Mouse (Mus musculus): ENCODE data around the gene Tmem50a. TPM values are rescaled to one million over a fixed set of nuclear protein-coding genes. Genes with fewer than 3 reads are reported as not detected.

The Tmem50a gene
- 100 to 1,000 TPM; 115 to 119 TPM for total RNA-seq (2021)

- peak; percentile 90 to 93 for DNase-seq (ENCODE audit: low spot score in 2 of 2)
- intact Hi-C loops (cut with DNase I) = loop anchor here (10.0 kb wide), 1 partner anchor 370 kb away; no protein-coding TSS in a partner anchor
These were observed at the start of gene Tmem50a for GRCm38 (mm10) chr4:134914864-134915209. Gene Tmem50a, minus strand, starts transcription at chr4:134915024.

- no peak for DNase-seq (ENCODE audit: low spot score in 2 of 2)
These were observed 48.4 kb upstream of the Tmem50a start for GRCm38 (mm10) chr4:134963021-134963776.

GRCm38 (mm10) chr4:134956328-134956727 lies 41.5 kb upstream of the Tmem50a start:
- DNase-seq (ENCODE audit: low spot score in 2 of 2) = peak; percentile 38 to 47
- intact Hi-C loops (cut with DNase I) = no loop called here

More at GRCm38 (mm10) chr4:134963021-134963776, 48.4 kb upstream of the Tmem50a start:
- intact Hi-C loops (cut with DNase I) = no loop called here

- intact Hi-C loops (cut with DNase I) = no loop called here
- DNase-seq (ENCODE audit: low spot score in 2 of 2) = no peak
These were observed 41.0 kb upstream of the Tmem50a start for GRCm38 (mm10) chr4:134955845-134956244.

- DNase-seq (ENCODE audit: low spot score in 2 of 2) = no peak
- intact Hi-C loops (cut with DNase I) = no loop called here
These were observed 40.4 kb upstream of the Tmem50a start for GRCm38 (mm10) chr4:134955196-134955595.

GRCm38 (mm10) chr4:134954461-134954860 lies 39.6 kb upstream of the Tmem50a start:
- no peak for DNase-seq (ENCODE audit: low spot score in 2 of 2)
- intact Hi-C loops (cut with DNase I) = no loop called here

- DNase-seq (ENCODE audit: low spot score in 2 of 2) = no peak
- intact Hi-C loops (cut with DNase I) = no loop called here
These were observed 35.8 kb upstream of the Tmem50a start for GRCm38 (mm10) chr4:134950518-134951091.

GRCm38 (mm10) chr4:134946024-134946744 lies 31.4 kb upstream of the Tmem50a start:
- intact Hi-C loops (cut with DNase I) = loop anchor here (1.0 to 5.0 kb wide), 4 partner anchors 86 to 373 kb away; no protein-coding TSS in a partner anchor
- peak; percentile 80 to 84 for DNase-seq (ENCODE audit: low spot score in 2 of 2)

GRCm38 (mm10) chr4:134943758-134944538 lies 29.1 kb upstream of the Tmem50a start:
- DNase-seq (ENCODE audit: low spot score in 2 of 2) = peak; percentile 61 to 81
- intact Hi-C loops (cut with DNase I) = loop anchor here (2.0 kb wide), 1 partner anchor 207 kb away; no protein-coding TSS in a partner anchor

GRCm38 (mm10) chr4:134939900-134940299 lies 25.1 kb upstream of the Tmem50a start:
- intact Hi-C loops (cut with DNase I) = no loop called here

GRCm38 (mm10) chr4:134937240-134938176 lies 22.7 kb upstream of the Tmem50a start:
- no peak for DNase-seq (ENCODE audit: low spot score in 2 of 2)
- intact Hi-C loops (cut with DNase I) = no loop called here

More at GRCm38 (mm10) chr4:134939900-134940299, 25.1 kb upstream of the Tmem50a start:
- no peak for DNase-seq (ENCODE audit: low spot score in 2 of 2)

GRCm38 (mm10) chr4:134930684-134931481 lies 16.1 kb upstream of the Tmem50a start, which contains the start of gene Syf2:
Gene Syf2, plus strand, starts transcription at chr4:134930898.
- intact Hi-C loops (cut with DNase I) = no loop called here
- peak; percentile 92 to 97 for DNase-seq (ENCODE audit: low spot score in 2 of 2)

GRCm38 (mm10) chr4:134930190-134930589 lies 15.4 kb upstream of the Tmem50a start:
- DNase-seq (ENCODE audit: low spot score in 2 of 2) = no peak
- intact Hi-C loops (cut with DNase I) = no loop called here

- intact Hi-C loops (cut with DNase I) = no loop called here
- DNase-seq (ENCODE audit: low spot score in 2 of 2) = peak in 1 of 2 experiments; percentile 32
These were observed 14.7 kb upstream of the Tmem50a start for GRCm38 (mm10) chr4:134929536-134929935.

GRCm38 (mm10) chr4:134928464-134928836 lies 13.6 kb upstream of the Tmem50a start:
- DNase-seq (ENCODE audit: low spot score in 2 of 2) = no peak
- intact Hi-C loops (cut with DNase I) = no loop called here

- DNase-seq (ENCODE audit: low spot score in 2 of 2) = no peak
- intact Hi-C loops (cut with DNase I) = no loop called here
These were observed 13.1 kb upstream of the Tmem50a start for GRCm38 (mm10) chr4:134927815-134928463.

- intact Hi-C loops (cut with DNase I) = no loop called here
- DNase-seq (ENCODE audit: low spot score in 2 of 2) = no peak
These were observed 10.4 kb upstream of the Tmem50a start for GRCm38 (mm10) chr4:134925206-134925605.
